Mouse (Mus musculus) leukemia stem cell, adult 10-12 weeks (primary cell): ENCODE measurements around the gene Sox5. TPM values are rescaled to one million over a fixed set of nuclear protein-coding genes. Genes with fewer than 3 reads are reported as not detected.

Source experiments
- polyA plus RNA-seq: library from polyadenylated mRNA; stranded (reverse); fragments of >175 nt; gene quantifications from 2 replicates; pipeline ENCODE4 v1.2.3, GENCODE M21; 2012; ENCODE audit warnings: low replicate concordance

Gene Sox5
- polyA plus RNA-seq, result 0.57 and 0.93 TPM in 2 replicates

DNA sequence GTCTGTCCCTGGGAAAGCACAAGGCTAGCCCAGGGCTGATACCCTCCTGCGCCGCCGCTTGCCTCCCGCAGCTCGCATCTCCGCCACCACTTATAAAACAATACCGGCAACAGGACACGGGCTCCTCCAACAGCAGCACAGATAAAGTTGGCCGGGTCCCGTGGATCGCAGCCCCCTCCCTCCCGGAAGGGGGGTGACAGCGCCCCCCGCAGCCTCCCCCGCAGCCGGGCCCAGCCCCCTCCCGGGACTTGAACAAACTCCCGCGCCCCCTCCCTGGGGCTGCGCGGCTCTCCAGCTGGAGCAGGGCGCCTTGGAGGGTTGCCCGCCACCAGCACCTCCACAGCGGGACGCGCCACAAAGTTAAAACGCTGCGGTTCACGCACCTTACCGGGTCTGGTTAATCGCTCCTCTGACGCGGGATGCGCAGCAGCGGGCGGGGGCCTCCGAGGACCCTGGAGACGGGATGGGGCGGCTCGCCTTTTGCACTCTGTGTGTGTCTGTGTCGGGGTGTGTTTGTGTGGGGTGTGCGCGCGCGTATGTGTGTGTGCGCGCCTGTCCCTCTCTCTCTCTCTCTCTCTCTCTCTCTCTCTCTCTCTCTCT, at the start of gene Sox5:
Sox5 (minus strand) TSS at position 547 of the 600 bp plus-strand sequence.

